In the genomic region with DNA sequence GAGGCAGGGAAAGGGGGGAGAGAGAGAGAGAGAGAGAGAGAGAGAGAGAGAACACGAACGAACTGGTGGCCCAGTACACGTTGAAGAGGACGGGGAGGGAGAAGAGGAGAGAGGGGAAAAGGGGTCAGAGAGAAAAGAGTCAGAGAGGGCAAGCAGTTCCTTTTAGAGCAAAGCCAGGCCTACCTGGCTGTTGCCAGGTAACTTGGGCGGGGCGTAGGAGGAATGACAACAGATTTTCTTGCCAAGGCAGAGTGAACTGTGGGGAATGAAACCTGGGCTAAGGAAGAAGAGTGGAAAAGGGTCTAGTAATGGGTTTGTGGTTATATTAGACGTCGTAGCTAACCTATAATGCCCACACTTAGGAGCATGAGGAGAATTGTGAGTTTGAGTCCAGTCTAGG, we compare ENCODE assay signal across 8 mouse cellular contexts. TPM values are rescaled to one million over a fixed set of nuclear protein-coding genes. Genes with fewer than 3 reads are reported as not detected.
DNase-seq lines count a peak whose midpoint lies in the region; ATAC-seq and TF ChIP-seq lines count a peak whose summit lies in the region.

No protein-coding gene starts in this region.

- H3K9ac ChIP-seq in kidney, postnatal 0 days (ENCODE audit: low read depth, low read length), result no peak overlapping the region
- H3K9ac ChIP-seq in embryonic facial prominence, embryonic 15.5 days, result no peak overlapping the region
- peak overlapping the region; percentile 83 for H3K9ac ChIP-seq in limb, embryonic 12.5 days (replicated peaks)
- peak overlapping the region; percentile 62; the same call in 1 of the 2 replicates for H3K9ac ChIP-seq in neural tube, embryonic 15.5 days (replicated peaks)

- H3K27ac ChIP-seq in kidney, postnatal 0 days, result peak overlapping the region; percentile 92; the same call in 1 of the 2 replicates
- H3K27ac ChIP-seq in embryonic facial prominence, embryonic 15.5 days (replicated peaks), result no peak overlapping the region
- no peak overlapping the region for H3K27ac ChIP-seq in limb, embryonic 12.5 days
- H3K27ac ChIP-seq in neural tube, embryonic 15.5 days (replicated peaks), result no peak overlapping the region

- H3K4me2 ChIP-seq in kidney, postnatal 0 days (ENCODE audit: low read length), result peak overlapping the region; percentile 87
- peak overlapping the region; percentile 67 for H3K4me2 ChIP-seq in embryonic facial prominence, embryonic 15.5 days (replicated peaks)
- peak overlapping the region; percentile 60 for H3K4me2 ChIP-seq in limb, embryonic 12.5 days
- peak overlapping the region; percentile 81 for H3K4me2 ChIP-seq in neural tube, embryonic 15.5 days

- peaks cover 5% of the 10 kb centered on the region; the same call in 1 of the 2 replicates for H3K4me1 ChIP-seq in kidney, postnatal 0 days (replicated peaks; ENCODE audit: insufficient read depth, low read length)
- peaks cover 13% of the 10 kb centered on the region for H3K4me1 ChIP-seq in embryonic facial prominence, embryonic 15.5 days
- H3K4me1 ChIP-seq in limb, embryonic 12.5 days (replicated peaks), result peaks cover 10% of the 10 kb centered on the region
- H3K4me1 ChIP-seq in neural tube, embryonic 15.5 days, result peaks cover 16% of the 10 kb centered on the region

- no peaks in the 10 kb centered on the region for H3K9me3 ChIP-seq in kidney, postnatal 0 days (replicated peaks; ENCODE audit: low read length)
- H3K9me3 ChIP-seq in embryonic facial prominence, embryonic 15.5 days (replicated peaks), result no peaks in the 10 kb centered on the region
- no peaks in the 10 kb centered on the region for H3K9me3 ChIP-seq in limb, embryonic 12.5 days
- H3K9me3 ChIP-seq in neural tube, embryonic 15.5 days (replicated peaks), result no peaks in the 10 kb centered on the region

- peak overlapping the region; percentile 84 for H3K4me3 ChIP-seq in kidney, postnatal 0 days (replicated peaks; ENCODE audit: low read depth, low read length)
- H3K4me3 ChIP-seq in embryonic facial prominence, embryonic 15.5 days (replicated peaks), result peak overlapping the region; percentile 83
- H3K4me3 ChIP-seq in limb, embryonic 12.5 days (replicated peaks), result peak overlapping the region; percentile 76
- H3K4me3 ChIP-seq in neural tube, embryonic 15.5 days (replicated peaks), result peak overlapping the region; percentile 59

- 40% methylated on average over 8 of the region's 8 CpGs for WGBS in kidney, postnatal 0 days
- WGBS in embryonic facial prominence, embryonic 15.5 days, result 41% methylated on average over 8 of the region's 8 CpGs
- WGBS in limb, embryonic 12.5 days, result 46% methylated on average over 8 of the region's 8 CpGs
- 43% methylated on average over 8 of the region's 8 CpGs for WGBS in neural tube, embryonic 15.5 days

- H3K36me3 ChIP-seq in kidney, postnatal 0 days (ENCODE audit: insufficient read depth, low read length), result peaks cover 10% of the 10 kb centered on the region; the same call in 1 of the 2 replicates
- 0 out of 2 replicates have a peak, but pooled peaks cover 3% of the 10 kb centered on the region for H3K36me3 ChIP-seq in embryonic facial prominence, embryonic 15.5 days
- peaks cover 24% of the 10 kb centered on the region for H3K36me3 ChIP-seq in limb, embryonic 12.5 days
- no peaks in the 10 kb centered on the region for H3K36me3 ChIP-seq in neural tube, embryonic 15.5 days

- no peak for DNase-seq in kidney, postnatal 0 days (ENCODE audit: low spot score)
- DNase-seq in kidney, adult 11 months, result no peak
- no peak for DNase-seq in gastrocnemius, postnatal 25 days
- DNase-seq in embryo, embryonic 9.5 days (ENCODE audit: extremely low spot score), result no peak
- no peak for DNase-seq in adrenal gland, adult 2 months

- no peak for TF ChIP-seq CTCF in kidney, postnatal 0 days (IDR thresholded peaks at IDR 0.05; ENCODE audit: low read depth)

- no peaks in the 10 kb centered on the region for H3K27me3 ChIP-seq in kidney, postnatal 0 days (ENCODE audit: insufficient read depth, low read length)
- no peaks in the 10 kb centered on the region for H3K27me3 ChIP-seq in embryonic facial prominence, embryonic 15.5 days
- no peaks in the 10 kb centered on the region for H3K27me3 ChIP-seq in limb, embryonic 12.5 days
- H3K27me3 ChIP-seq in neural tube, embryonic 15.5 days (replicated peaks), result no peaks in the 10 kb centered on the region

- ATAC-seq in kidney, postnatal 0 days (replicated peaks; ENCODE audit: low FRiP score, low read depth), result no peak
- ATAC-seq in embryonic facial prominence, embryonic 15.5 days (ENCODE audit: insufficient number of reproducible peaks, low FRiP score, low TSS enrichment, low read depth), result no peak
- ATAC-seq in limb, embryonic 12.5 days (ENCODE audit: insufficient number of reproducible peaks, insufficient read depth, low FRiP score, low TSS enrichment, low read depth), result no peak
- no peak for ATAC-seq in neural tube, embryonic 15.5 days (ENCODE audit: low FRiP score)

RNA-seq across cellular contexts. Expression of gene Tefm, which starts 0.9 kb away (rescaled TPM):
- 35.9 and 36.5 TPM in 2 replicates for polyA plus RNA-seq in kidney, postnatal 0 days (2015; fragmentation: Nextera tagmentation; extraction: Ambion mirVana)
- polyA plus RNA-seq in embryonic facial prominence, embryonic 15.5 days (2015; fragmentation: Nextera tagmentation; extraction: Ambion mirVana), result 24.2 and 26.0 TPM in 2 replicates
- polyA plus RNA-seq in limb, embryonic 12.5 days (2016; fragmentation: Nextera tagmentation; extraction: Ambion mirVana), result 32.4 and 34.9 TPM in 2 replicates
- 21.9 and 26.3 TPM in 2 replicates for polyA plus RNA-seq in neural tube, embryonic 15.5 days (2015; fragmentation: Nextera tagmentation; extraction: Ambion mirVana)
- total RNA-seq in gastrocnemius, postnatal 25 days (2021), result 10 to 100 TPM; 16.3 to 21.5 TPM
- total RNA-seq in adrenal gland, adult 2 months (2021), result 10 to 100 TPM; 13.2 to 23.7 TPM
- polyA plus RNA-seq in adrenal gland, adult 2 months (2012; rRNA removed), result 1.0 and 1.8 TPM in 2 replicates

RNA-seq across cellular contexts. Expression of gene Adap2, which starts 11.0 kb away (rescaled TPM):
- polyA plus RNA-seq in kidney, postnatal 0 days (2015; fragmentation: Nextera tagmentation; extraction: Ambion mirVana), result 3.6 and 4.3 TPM in 2 replicates
- polyA plus RNA-seq in embryonic facial prominence, embryonic 15.5 days (2015; fragmentation: Nextera tagmentation; extraction: Ambion mirVana), result 2.4 and 3.0 TPM in 2 replicates
- polyA plus RNA-seq in limb, embryonic 12.5 days (2016; fragmentation: Nextera tagmentation; extraction: Ambion mirVana), result 0.45 and 1.2 TPM in 2 replicates
- 3.4 and 4.1 TPM in 2 replicates for polyA plus RNA-seq in neural tube, embryonic 15.5 days (2015; fragmentation: Nextera tagmentation; extraction: Ambion mirVana)
- 1 to 10 TPM; 5.0 to 6.0 TPM for total RNA-seq in gastrocnemius, postnatal 25 days (2021)
- 10 to 100 TPM; 10.9 to 12.7 TPM for total RNA-seq in adrenal gland, adult 2 months (2021)
- 16.7 and 19.2 TPM in 2 replicates for polyA plus RNA-seq in adrenal gland, adult 2 months (2012; rRNA removed)

RNA-seq across cellular contexts. Expression of gene Rnf135, which starts 40.8 kb away (rescaled TPM):
- polyA plus RNA-seq in kidney, postnatal 0 days (2015; fragmentation: Nextera tagmentation; extraction: Ambion mirVana), result 11.8 and 12.9 TPM in 2 replicates
- 9.5 and 10.8 TPM in 2 replicates for polyA plus RNA-seq in embryonic facial prominence, embryonic 15.5 days (2015; fragmentation: Nextera tagmentation; extraction: Ambion mirVana)
- polyA plus RNA-seq in limb, embryonic 12.5 days (2016; fragmentation: Nextera tagmentation; extraction: Ambion mirVana), result 6.3 and 6.4 TPM in 2 replicates
- polyA plus RNA-seq in neural tube, embryonic 15.5 days (2015; fragmentation: Nextera tagmentation; extraction: Ambion mirVana), result 2.9 and 6.2 TPM in 2 replicates
- total RNA-seq in gastrocnemius, postnatal 25 days (2021), result 1 to 10 TPM; 1.7 to 3.5 TPM
- 1 to 10 TPM; 7.1 to 9.8 TPM for total RNA-seq in adrenal gland, adult 2 months (2021)
- 8.4 and 12.2 TPM in 2 replicates for polyA plus RNA-seq in adrenal gland, adult 2 months (2012; rRNA removed)

RNA-seq across cellular contexts. Expression of gene Atad5, which starts 53.7 kb away (rescaled TPM):
- 4.9 and 6.0 TPM in 2 replicates for polyA plus RNA-seq in kidney, postnatal 0 days (2015; fragmentation: Nextera tagmentation; extraction: Ambion mirVana)
- 8.5 and 9.3 TPM in 2 replicates for polyA plus RNA-seq in embryonic facial prominence, embryonic 15.5 days (2015; fragmentation: Nextera tagmentation; extraction: Ambion mirVana)
- 17.4 and 19.9 TPM in 2 replicates for polyA plus RNA-seq in limb, embryonic 12.5 days (2016; fragmentation: Nextera tagmentation; extraction: Ambion mirVana)
- 3.5 and 6.2 TPM in 2 replicates for polyA plus RNA-seq in neural tube, embryonic 15.5 days (2015; fragmentation: Nextera tagmentation; extraction: Ambion mirVana)
- total RNA-seq in gastrocnemius, postnatal 25 days (2021), result under 1 TPM; 0.72 to 0.99 TPM
- total RNA-seq in adrenal gland, adult 2 months (2021), result 1 to 10 TPM; 1.3 to 1.9 TPM
- 0.27 and 0.42 TPM in 2 replicates for polyA plus RNA-seq in adrenal gland, adult 2 months (2012; rRNA removed)

Comparison
In these comparisons a context has a peak if more than half of its experiments do, and no peak if none do; other contexts are left out.
1. H3K9ac ChIP-seq: peak in limb, embryonic 12.5 days (single experiment) and neural tube, embryonic 15.5 days (single experiment); none in kidney, postnatal 0 days (single experiment) and embryonic facial prominence, embryonic 15.5 days (single experiment).
2. Peak in every context shown above with its lines, with median percentiles within 50 percentile points of each other: H3K4me2 ChIP-seq and H3K4me3 ChIP-seq.